Mouse (Mus musculus): ENCODE results near the gene Prss33.

DNA sequence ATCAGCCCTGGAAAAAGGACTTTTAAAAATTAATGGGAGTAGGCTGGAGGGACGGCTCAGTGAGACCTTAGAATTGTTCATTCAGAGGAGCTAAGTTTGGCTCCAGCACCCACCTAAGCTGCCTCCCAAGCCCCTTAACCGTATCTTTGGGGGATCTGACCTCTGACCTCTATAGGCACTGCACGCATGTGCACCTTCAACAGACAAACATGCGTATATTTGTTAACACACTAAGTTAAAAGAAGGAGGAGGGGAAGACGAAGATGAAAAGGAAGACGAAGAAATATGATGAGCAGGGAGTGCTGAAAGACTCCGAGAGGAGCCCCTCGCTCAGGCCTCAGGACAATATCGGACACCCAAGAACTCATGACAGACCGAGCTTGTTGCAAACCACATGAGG is 34.2 kb downstream of the Prss33 start:
- TF ChIP-seq CTCF (IDR thresholded peaks at IDR 0.05; ENCODE audit: borderline replicate concordance, insufficient read depth, low read depth, low read length) (no peak), POLR2A (IDR thresholded peaks at IDR 0.05; ENCODE audit: borderline replicate concordance, insufficient read depth, low read length) (no peak)
